Mouse (Mus musculus) ES-E14 (cell line): ENCODE data around the gene Anapc11. TPM values are rescaled to one million over a fixed set of nuclear protein-coding genes. Genes with fewer than 3 reads are reported as not detected.

ENCODE experiments used
- DNase-seq: peaks from one replicate; pipeline ENCODE4 v3.0.0-alpha.2; 2013; ENCODE audit warnings: low read depth, low spot score
- H3K27ac ChIP-seq: 2 replicates; pipeline ENCODE4 v1.5.1; 2012; ENCODE audit warnings: low read depth, mild to moderate bottlenecking, low read length, moderate library complexity, mixed read lengths; ENCODE audit not compliant: poor library complexity, insufficient read depth, severe bottlenecking
- H3K36me3 ChIP-seq: 2 replicates; pipeline ENCODE4 v1.6.1; 2012; ENCODE audit warnings: mild to moderate bottlenecking, low read length, moderate library complexity, mixed read lengths; ENCODE audit not compliant: control insufficient read depth, poor library complexity, insufficient read depth, severe bottlenecking
- H3K4me1 ChIP-seq, 2 experiments: fragments of 150-350 bp in 1 of 2; sonication (generic) in 1 of 2; 2 replicates each; pipeline ENCODE4 v1.6.1; 2012; ENCODE audit warnings: low read length in 2 of 2, mild to moderate bottlenecking in 1 of 2, mixed read lengths in 1 of 2; ENCODE audit not compliant: control insufficient read depth in 2 of 2, insufficient read depth in 2 of 2, poor library complexity in 1 of 2
- H3K4me3 ChIP-seq, 2 experiments: fragments of 150-350 bp in 1 of 2; sonication (generic) in 1 of 2; 2 replicates each; pipeline ENCODE4 v1.5.1; 2012; ENCODE audit warnings: low read length in 2 of 2, low read depth in 1 of 2, mild to moderate bottlenecking in 1 of 2, mixed read lengths in 1 of 2; ENCODE audit not compliant: insufficient read depth in 1 of 2, poor library complexity in 1 of 2, severe bottlenecking in 1 of 2
- H3K9ac ChIP-seq: 2 replicates; pipeline ENCODE4 v1.6.1; 2012; ENCODE audit warnings: low read depth, mild to moderate bottlenecking, low read length, mixed read lengths; ENCODE audit not compliant: poor library complexity, insufficient read depth, severe bottlenecking
- H3K9me3 ChIP-seq: fragments of 150-350 bp; sonication (generic); 2 replicates; pipeline ENCODE4 v1.6.1; 2012; ENCODE audit warnings: low read depth, mild to moderate bottlenecking, low read length; ENCODE audit not compliant: control insufficient read depth, insufficient read depth
- CHD2 ChIP-seq: IDR thresholded peaks from 2 replicates; pipeline ENCODE4 v1.6.1; 2014; ENCODE audit warnings: mild to moderate bottlenecking, low read depth, low read length, inconsistent platforms
- HCFC1 ChIP-seq: IDR thresholded peaks from 2 replicates; pipeline ENCODE4 v1.6.1; 2012; ENCODE audit warnings: low read length, inconsistent platforms, borderline replicate concordance; ENCODE audit not compliant: insufficient read depth
- MAFK ChIP-seq: IDR thresholded peaks from 2 replicates; pipeline ENCODE4 v1.6.1; 2014; ENCODE audit warnings: mild to moderate bottlenecking, low read depth, low read length, inconsistent platforms; ENCODE audit not compliant: insufficient read depth
- ZC3H11A ChIP-seq: IDR thresholded peaks from 2 replicates; pipeline ENCODE4 v1.6.1; 2012; ENCODE audit warnings: low read depth, mild to moderate bottlenecking, inconsistent platforms, low read length, borderline replicate concordance
- ZNF384 ChIP-seq: IDR thresholded peaks from 2 replicates; pipeline ENCODE4 v1.6.1; 2012; ENCODE audit warnings: low read depth, low read length, inconsistent platforms
- in situ Hi-C, 2 experiments: fragments of 600-800 bp; cut with MboI; formaldehyde crosslinking; loops; one replicate each; pipeline ENCODE4 v1.15.1; 2025; ENCODE audit warnings: low sequenced_read_pairs in 2 of 2, inconsistent platforms in 1 of 2; ENCODE audit not compliant: unreplicated experiment in 2 of 2
- total RNA-seq: library from RNA; depleted of rRNA; stranded (reverse); fragments of 300-350 nt; gene quantifications from 2 replicates; pipeline ENCODE4 v1.2.3, GENCODE M21; 2012

Anapc11 gene
- total RNA-seq, 1 experiment = 98.4 TPM

DNA sequence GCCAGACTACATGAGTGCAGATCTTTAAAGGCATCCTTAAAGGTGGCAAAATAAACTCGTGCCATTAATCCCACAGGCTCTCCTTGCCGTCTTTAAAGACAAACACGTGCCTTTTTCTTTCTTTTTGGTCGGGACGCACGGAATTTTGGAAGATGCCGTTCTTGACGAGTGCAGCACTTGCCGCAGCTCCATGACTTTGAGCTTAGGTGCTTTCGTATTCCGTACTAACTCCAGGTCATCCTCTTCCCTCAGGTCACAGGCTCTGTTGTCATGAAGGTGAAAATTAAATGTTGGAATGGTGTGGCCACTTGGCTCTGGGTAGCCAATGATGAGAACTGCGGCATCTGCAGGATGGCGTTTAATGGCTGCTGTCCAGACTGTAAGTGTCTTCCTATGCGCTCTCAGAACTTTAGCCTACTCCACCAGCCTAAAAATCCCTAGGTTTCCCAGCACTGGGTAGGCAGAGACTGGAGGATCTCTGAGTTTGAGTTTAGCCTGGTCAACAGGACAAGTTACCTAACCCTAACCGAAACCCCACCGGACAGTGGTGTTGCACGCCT lies 849 bp downstream of the Anapc11 start:
- Histone ChIP-seq H3K36me3 (peaks cover 42% of the 10 kb centered on the region), H3K4me3 (peak overlapping the region; percentile 74 to 87), H3K9me3 (no peaks in the 10 kb centered on the region), H3K9ac (peak overlapping the region; percentile 84), H3K27ac (peak overlapping the region; percentile 67; the same call in 1 of the 2 replicates), H3K4me1 (peaks cover 4 to 7% of the 10 kb centered on the region in 2 experiments; a peak in 3 of 4 replicates)
- in situ Hi-C loops = no loop called here
- no peak for DNase-seq
- TF ChIP-seq ZC3H11A = no peak
- no peak for TF ChIP-seq ZNF384
- TF ChIP-seq CHD2 = no peak
- TF ChIP-seq HCFC1 = no peak
- TF ChIP-seq MAFK = no peak

DNA sequence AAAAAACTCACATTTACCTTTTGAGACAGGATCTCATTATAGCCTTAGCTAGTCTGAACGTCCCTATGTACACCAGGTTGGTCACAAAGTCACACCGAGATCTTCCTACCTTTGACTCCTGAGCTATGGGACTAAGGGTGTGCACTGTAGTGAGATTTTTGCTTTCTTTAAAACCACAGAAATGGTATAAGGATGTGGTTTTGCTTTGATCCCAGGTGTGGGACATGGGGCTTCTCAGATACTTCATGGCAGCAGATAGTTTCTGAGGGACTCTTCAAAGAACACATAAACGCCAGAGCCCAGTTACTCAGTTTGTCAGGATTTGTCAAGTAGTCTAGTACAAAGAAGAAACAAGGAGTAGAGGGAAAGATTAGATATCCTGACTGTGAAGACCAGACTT lies 2.5 kb downstream of the Anapc11 start:
- H3K36me3 ChIP-seq = peaks cover 32% of the 10 kb centered on the region
- H3K4me3 ChIP-seq = no peak overlapping the region
- in situ Hi-C loops = no loop called here
- no peaks in the 10 kb centered on the region for H3K9me3 ChIP-seq
- H3K27ac ChIP-seq = no peak overlapping the region
- no peak for DNase-seq
- no peak overlapping the region for H3K9ac ChIP-seq
- no peak for TF ChIP-seq MAFK
- no peak for TF ChIP-seq ZC3H11A
- TF ChIP-seq ZNF384 = no peak
- no peak for TF ChIP-seq HCFC1
- peaks cover 4 to 7% of the 10 kb centered on the region in 2 experiments; a peak in 3 of 4 replicates for H3K4me1 ChIP-seq

DNA sequence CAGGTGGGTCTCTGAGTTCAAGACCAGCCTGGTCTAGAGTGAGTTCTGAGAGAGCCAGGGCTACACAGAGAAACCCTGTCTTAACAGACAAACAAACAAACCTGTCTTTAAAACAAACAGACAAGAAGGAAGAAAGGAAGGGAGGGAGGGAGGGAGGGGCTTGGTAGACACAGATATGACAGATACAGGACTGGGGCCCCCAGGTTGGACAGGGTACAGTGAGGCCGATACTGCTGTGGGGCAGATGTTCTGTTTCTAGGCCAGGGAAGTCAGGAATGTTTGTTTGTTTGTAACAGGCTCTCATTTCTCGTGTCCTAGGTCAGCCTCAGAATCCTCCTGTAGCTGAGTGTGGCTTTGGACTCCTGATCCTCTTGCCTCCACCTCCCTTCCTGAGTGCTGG lies 5.3 kb downstream of the Anapc11 start:
- no peak for TF ChIP-seq ZNF384
- TF ChIP-seq CHD2 = no peak
- TF ChIP-seq MAFK = no peak
- no peak for TF ChIP-seq HCFC1
- no peak for TF ChIP-seq ZC3H11A
- Histone ChIP-seq H3K27ac (no peak overlapping the region), H3K9me3 (no peaks in the 10 kb centered on the region), H3K4me3 (no peak overlapping the region), H3K36me3 (peaks cover 21% of the 10 kb centered on the region), H3K9ac (no peak overlapping the region), H3K4me1 (peaks cover 0 to 12% of the 10 kb centered on the region in 2 experiments; a peak in 3 of 4 replicates)
- DNase-seq = no peak
- in situ Hi-C loops = no loop called here

DNA sequence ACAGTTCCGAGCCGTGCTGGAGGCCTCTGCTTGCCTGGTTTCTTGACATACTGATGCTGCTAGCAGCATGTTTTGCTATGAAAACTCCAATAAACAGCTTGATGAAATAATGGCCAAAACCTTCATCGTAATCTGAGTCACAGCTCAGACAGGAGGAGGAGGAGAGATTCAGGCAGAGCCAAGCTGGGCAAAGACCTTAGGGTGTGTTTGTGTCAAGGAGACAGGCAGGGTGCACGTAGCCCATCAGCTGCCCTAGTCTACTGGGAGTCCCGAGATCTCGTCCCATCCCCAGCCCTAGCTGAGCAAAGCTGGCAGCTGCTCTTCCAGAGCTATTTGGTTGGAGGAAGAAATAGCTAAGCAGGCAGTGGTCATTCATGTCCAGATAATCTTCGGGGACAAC lies 7.4 kb downstream of the Anapc11 start:
- no peaks in the 10 kb centered on the region for H3K9me3 ChIP-seq
- peaks cover 0 to 21% of the 10 kb centered on the region in 2 experiments; a peak in 3 of 4 replicates for H3K4me1 ChIP-seq
- H3K9ac ChIP-seq = no peak overlapping the region
- TF ChIP-seq ZNF384 (no peak), CHD2 (no peak), HCFC1 (no peak), MAFK (no peak), ZC3H11A (no peak)
- no peak for DNase-seq
- no peak overlapping the region for H3K4me3 ChIP-seq
- peaks cover 25% of the 10 kb centered on the region for H3K36me3 ChIP-seq
- in situ Hi-C loops = no loop called here
- H3K27ac ChIP-seq = no peak overlapping the region
